Mouse (Mus musculus): Measurements from ENCODE around the gene Rab30. TPM values are rescaled to one million over a fixed set of nuclear protein-coding genes. Genes with fewer than 3 reads are reported as not detected.

Gene Rab30
- polyA plus RNA-seq, 1 experiment from 2014 or later, result 19.8 TPM

GRCm38 (mm10) chr7:92803191-92803590 is 61.8 kb downstream of the Rab30 start:
- Histone ChIP-seq H3K27me3 (no peaks in the 10 kb centered on the region), H3K4me3 (no peak overlapping the region), H3K27ac (no peak overlapping the region), H3K4me2 (no peak overlapping the region), H3K9ac (no peak overlapping the region), H3K9me3 (replicated peaks) (no peaks in the 10 kb centered on the region), H3K36me3 (ENCODE audit: poor library complexity, severe bottlenecking) (no peaks in the 10 kb centered on the region), H3K4me1 (peaks cover 18% of the 10 kb centered on the region)
- ATAC-seq, result no peak
- WGBS, result 19% methylated on average over 1 of the region's 1 CpGs

DNA sequence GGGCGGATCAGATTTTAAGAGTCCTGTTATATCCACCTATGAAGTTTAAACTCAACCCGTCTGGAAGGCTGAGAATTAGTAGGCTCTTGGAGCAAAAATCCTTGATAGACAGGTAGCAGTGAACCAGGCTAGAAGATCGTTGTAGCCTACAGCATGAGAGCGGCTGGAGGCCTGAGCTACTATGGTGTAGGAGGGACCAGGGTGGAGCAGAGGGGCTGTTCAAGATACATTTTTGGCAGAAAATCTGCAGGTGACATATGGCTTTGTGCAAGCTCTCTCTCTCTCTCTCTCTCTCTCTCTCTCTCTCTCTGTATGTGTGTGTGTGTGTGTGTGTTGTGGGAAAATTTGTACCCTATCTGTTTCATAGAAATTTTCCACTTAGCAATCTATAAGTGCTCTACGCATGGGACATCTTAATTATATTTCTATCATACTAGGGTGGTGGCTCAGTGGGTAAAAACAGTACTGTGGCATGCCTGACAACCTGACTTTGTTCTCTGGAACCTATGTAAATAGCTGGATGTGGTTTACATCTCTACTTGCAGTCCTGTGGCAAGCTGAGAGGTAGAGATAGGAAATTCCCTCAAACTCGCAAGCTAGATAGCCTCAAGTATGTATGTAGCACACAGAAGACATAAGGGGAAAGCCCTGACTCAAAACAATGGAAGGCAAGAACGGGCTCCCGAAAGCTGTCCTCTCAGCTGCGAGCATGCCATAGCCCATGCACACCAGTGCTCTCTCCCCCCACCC is 63.7 kb downstream of the Rab30 start:
- WGBS, result 91% methylated on average over 9 of the region's 9 CpGs
- Histone ChIP-seq H3K9me3 (replicated peaks) (no peaks in the 10 kb centered on the region), H3K4me3 (no peak overlapping the region), H3K27me3 (no peaks in the 10 kb centered on the region), H3K9ac (no peak overlapping the region), H3K4me1 (peaks cover 8% of the 10 kb centered on the region; the same call in 1 of the 2 replicates), H3K36me3 (ENCODE audit: poor library complexity, severe bottlenecking) (no peaks in the 10 kb centered on the region), H3K27ac (no peak overlapping the region), H3K4me2 (no peak overlapping the region)
- ATAC-seq, result no peak

DNA sequence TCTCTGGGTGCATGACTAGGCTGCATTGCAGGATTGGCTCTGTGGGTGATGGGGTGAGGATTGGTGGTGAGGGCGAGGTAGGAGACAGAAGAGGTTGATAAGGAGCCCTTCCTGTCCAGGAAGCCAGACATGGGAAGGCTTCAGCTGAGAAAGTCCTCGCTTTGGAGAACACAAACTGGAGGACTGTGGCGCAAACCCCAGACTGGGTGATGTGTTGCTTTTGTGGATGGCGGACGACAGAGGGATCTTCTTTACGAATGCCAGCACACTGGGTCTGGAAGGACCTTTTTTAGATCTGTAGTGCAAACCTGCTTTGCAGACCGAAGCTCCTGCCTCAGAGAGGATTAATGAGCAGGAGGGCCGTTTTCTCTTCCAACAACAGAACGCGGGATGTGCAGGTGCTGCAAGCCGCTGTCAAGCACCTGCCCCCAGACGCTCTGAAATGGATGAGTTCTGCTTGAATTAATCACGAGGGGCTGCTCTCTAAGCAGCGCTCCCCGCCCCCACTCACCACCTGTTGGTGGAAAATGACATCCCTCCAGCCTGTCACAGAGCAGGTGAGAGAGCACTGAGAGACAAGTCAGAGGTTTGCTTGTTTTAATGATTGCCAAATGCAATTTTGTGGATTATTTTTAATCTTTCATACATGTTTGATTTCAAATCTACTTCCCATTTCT is 65.2 kb downstream of the Rab30 start:
- H3K4me2 ChIP-seq, result peak overlapping the region; percentile 19; the same call in 1 of the 2 replicates
- no peak overlapping the region for H3K27ac ChIP-seq

GRCm38 (mm10) chr7:92807482-92807881 is 66.1 kb downstream of the Rab30 start:
- Histone ChIP-seq H3K27ac (no peak overlapping the region), H3K4me1 (peaks cover 11% of the 10 kb centered on the region), H3K27me3 (no peaks in the 10 kb centered on the region), H3K4me2 (no peak overlapping the region), H3K9me3 (replicated peaks) (no peaks in the 10 kb centered on the region), H3K36me3 (ENCODE audit: poor library complexity, severe bottlenecking) (no peaks in the 10 kb centered on the region), H3K9ac (no peak overlapping the region), H3K4me3 (no peak overlapping the region)
- ATAC-seq, result no peak
- WGBS, result 87% methylated on average over 4 of the region's 4 CpGs

More for the DNA sequence above, 65.2 kb downstream of the Rab30 start:
- Histone ChIP-seq H3K4me3 (no peak overlapping the region), H3K27me3 (no peaks in the 10 kb centered on the region), H3K4me1 (peaks cover 6% of the 10 kb centered on the region; the same call in 1 of the 2 replicates), H3K36me3 (ENCODE audit: poor library complexity, severe bottlenecking) (no peaks in the 10 kb centered on the region), H3K9ac (no peak overlapping the region), H3K9me3 (replicated peaks) (no peaks in the 10 kb centered on the region)
- ATAC-seq, result 0 out of 2 replicates have a peak, but pooled peaks have one; percentile 53
- 31% methylated on average over 15 of the region's 15 CpGs for WGBS

- Histone ChIP-seq H3K9ac (no peak overlapping the region), H3K9me3 (replicated peaks) (no peaks in the 10 kb centered on the region), H3K27ac (no peak overlapping the region), H3K4me3 (no peak overlapping the region), H3K27me3 (no peaks in the 10 kb centered on the region), H3K4me1 (peaks cover 6% of the 10 kb centered on the region), H3K36me3 (ENCODE audit: poor library complexity, severe bottlenecking) (no peaks in the 10 kb centered on the region), H3K4me2 (no peak overlapping the region)
- WGBS, result 69% methylated on average over 7 of the region's 7 CpGs
- ATAC-seq, result peak; percentile 43
Observed at GRCm38 (mm10) chr7:92811667-92812279, 70.4 kb downstream of the Rab30 start.

GRCm38 (mm10) chr7:92817242-92817641 is 75.8 kb downstream of the Rab30 start:
- H3K4me1 ChIP-seq, result no peaks in the 10 kb centered on the region
- no peak overlapping the region for H3K4me2 ChIP-seq
- H3K4me3 ChIP-seq, result no peak overlapping the region
- 89% methylated on average over 2 of the region's 2 CpGs for WGBS
- H3K36me3 ChIP-seq (ENCODE audit: poor library complexity, severe bottlenecking), result no peaks in the 10 kb centered on the region
- H3K9me3 ChIP-seq (replicated peaks), result no peaks in the 10 kb centered on the region
- H3K27ac ChIP-seq, result no peak overlapping the region
- no peaks in the 10 kb centered on the region for H3K27me3 ChIP-seq
- no peak overlapping the region for H3K9ac ChIP-seq
- no peak for ATAC-seq

- H3K27ac ChIP-seq, result no peak overlapping the region
- ATAC-seq, result no peak
- H3K4me3 ChIP-seq, result no peak overlapping the region
- WGBS, result 90% methylated on average over 9 of the region's 9 CpGs
- H3K9me3 ChIP-seq (replicated peaks), result no peaks in the 10 kb centered on the region
- H3K27me3 ChIP-seq, result no peaks in the 10 kb centered on the region
- H3K4me1 ChIP-seq, result no peaks in the 10 kb centered on the region
- H3K4me2 ChIP-seq, result no peak overlapping the region
- no peak overlapping the region for H3K9ac ChIP-seq
- H3K36me3 ChIP-seq (ENCODE audit: poor library complexity, severe bottlenecking), result no peaks in the 10 kb centered on the region
Observed at GRCm38 (mm10) chr7:92817886-92818285, 76.5 kb downstream of the Rab30 start.

DNA sequence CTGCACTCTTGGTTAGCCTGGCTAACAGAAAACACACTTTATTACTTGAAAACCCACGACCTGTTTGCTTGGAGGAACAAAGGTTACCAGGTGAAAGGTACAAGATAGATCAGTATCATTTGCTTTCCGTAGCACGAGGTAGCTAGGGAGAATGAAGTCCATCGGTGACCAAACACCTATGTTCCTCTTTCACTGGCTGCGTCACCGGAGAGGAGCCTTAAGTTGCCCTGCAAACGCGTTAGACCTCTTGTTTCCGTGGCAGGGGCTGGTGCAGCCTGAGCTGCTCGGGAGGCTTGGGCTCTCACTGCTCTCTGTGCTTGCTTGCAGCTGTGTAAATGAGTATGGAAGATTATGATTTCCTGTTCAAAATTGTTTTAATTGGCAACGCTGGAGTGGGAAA is 78.3 kb downstream of the Rab30 start:
- Histone ChIP-seq H3K27ac (no peak overlapping the region), H3K27me3 (no peaks in the 10 kb centered on the region), H3K36me3 (ENCODE audit: poor library complexity, severe bottlenecking) (no peaks in the 10 kb centered on the region), H3K4me2 (no peak overlapping the region), H3K4me3 (no peak overlapping the region), H3K4me1 (no peaks in the 10 kb centered on the region), H3K9ac (no peak overlapping the region), H3K9me3 (replicated peaks) (no peaks in the 10 kb centered on the region)
- ATAC-seq, result no peak
- 89% methylated on average over 11 of the region's 11 CpGs for WGBS

DNA sequence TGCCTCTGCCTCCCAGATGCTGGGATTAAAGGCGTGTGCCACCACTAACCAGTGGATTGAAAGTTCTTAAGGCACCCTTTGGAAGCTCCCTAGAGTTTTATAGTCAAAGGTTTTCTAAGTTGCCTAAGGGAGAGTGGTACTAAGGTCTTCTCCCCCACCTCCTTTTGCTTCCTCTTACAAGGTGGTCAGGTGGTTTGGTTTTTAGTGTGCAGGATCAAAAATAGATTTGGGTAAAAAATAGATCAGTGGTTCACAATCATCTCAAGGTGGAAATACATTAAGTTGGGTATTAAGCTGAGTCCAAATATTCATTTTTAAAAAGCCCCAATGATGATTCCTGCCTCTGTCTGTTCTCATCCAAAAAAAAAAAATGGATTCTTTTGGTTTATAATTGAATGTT is 79.0 kb downstream of the Rab30 start:
- Histone ChIP-seq H3K27me3 (no peaks in the 10 kb centered on the region), H3K9ac (no peak overlapping the region), H3K4me1 (no peaks in the 10 kb centered on the region), H3K27ac (no peak overlapping the region), H3K4me3 (no peak overlapping the region), H3K9me3 (replicated peaks) (no peaks in the 10 kb centered on the region), H3K36me3 (ENCODE audit: poor library complexity, severe bottlenecking) (no peaks in the 10 kb centered on the region), H3K4me2 (no peak overlapping the region)
- ATAC-seq, result no peak
- WGBS, result 82% methylated on average over 1 of the region's 1 CpGs

DNA sequence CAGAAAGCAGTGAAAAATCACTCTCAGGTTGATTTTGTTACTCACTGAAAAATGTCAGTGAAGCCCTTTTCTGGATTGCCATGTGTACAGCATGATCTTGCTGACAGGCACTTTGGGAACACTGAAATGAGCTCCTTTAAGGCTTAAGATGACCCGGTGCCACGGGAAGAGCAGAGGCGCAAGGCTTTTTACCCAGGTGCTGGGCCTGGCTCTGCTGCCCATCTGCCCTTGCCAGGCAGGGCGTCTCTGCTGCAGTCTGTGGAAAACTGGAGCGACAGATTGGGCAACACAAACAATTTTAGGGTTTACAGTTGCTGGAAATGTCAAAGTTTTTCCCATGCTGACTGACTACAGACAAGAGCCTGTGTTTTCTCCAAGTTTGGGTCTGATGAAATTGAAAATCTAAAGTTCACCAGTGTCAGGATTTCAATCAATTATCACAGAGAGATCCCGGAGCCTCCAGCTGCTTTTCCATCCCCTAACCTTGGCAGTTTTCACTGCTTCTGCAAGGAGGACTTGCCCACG is 79.6 kb downstream of the Rab30 start:
- Histone ChIP-seq H3K9ac (no peak overlapping the region), H3K27ac (no peak overlapping the region), H3K4me3 (no peak overlapping the region), H3K4me1 (no peaks in the 10 kb centered on the region), H3K27me3 (no peaks in the 10 kb centered on the region), H3K4me2 (no peak overlapping the region), H3K9me3 (replicated peaks) (no peaks in the 10 kb centered on the region), H3K36me3 (ENCODE audit: poor library complexity, severe bottlenecking) (0 out of 2 replicates have a peak, but pooled peaks cover 3% of the 10 kb centered on the region)
- 79% methylated on average over 7 of the region's 7 CpGs for WGBS
- ATAC-seq, result no peak

- H3K4me3 ChIP-seq, result no peak overlapping the region
- H3K27ac ChIP-seq, result no peak overlapping the region
- WGBS, result 39% methylated on average over 4 of the region's 4 CpGs
- peaks cover 5% of the 10 kb centered on the region; the same call in 1 of the 2 replicates for H3K36me3 ChIP-seq (ENCODE audit: poor library complexity, severe bottlenecking)
- no peak overlapping the region for H3K4me2 ChIP-seq
- no peaks in the 10 kb centered on the region for H3K27me3 ChIP-seq
- no peak for ATAC-seq
- H3K9ac ChIP-seq, result no peak overlapping the region
- no peaks in the 10 kb centered on the region for H3K4me1 ChIP-seq
- no peaks in the 10 kb centered on the region for H3K9me3 ChIP-seq (replicated peaks)
Observed at GRCm38 (mm10) chr7:92821871-92822270, 80.5 kb downstream of the Rab30 start.
